Mouse (Mus musculus): ENCODE results near the gene Ccdc158.

The Ccdc158 gene

DNA sequence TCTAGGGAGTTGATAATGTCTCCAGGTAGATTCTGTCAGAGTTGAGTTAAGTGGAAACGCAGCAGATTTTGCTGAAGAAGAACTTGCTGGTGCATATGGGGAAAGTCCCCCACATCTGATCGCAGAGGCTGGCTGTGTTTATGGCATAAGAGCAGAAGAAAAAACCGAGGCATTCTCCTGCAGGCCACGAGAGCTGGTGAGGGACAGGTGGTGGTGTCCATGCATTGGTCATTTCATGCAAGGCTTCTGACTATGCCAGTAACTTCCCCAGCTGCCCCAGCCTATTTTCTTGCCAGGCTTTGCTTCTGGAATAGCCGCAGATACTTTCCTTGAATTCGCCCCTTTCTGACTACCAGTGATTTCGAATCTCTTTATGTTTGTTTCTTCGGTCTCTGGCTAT is 78.2 kb downstream of the Ccdc158 start:
- no peak for DNase-seq

DNA sequence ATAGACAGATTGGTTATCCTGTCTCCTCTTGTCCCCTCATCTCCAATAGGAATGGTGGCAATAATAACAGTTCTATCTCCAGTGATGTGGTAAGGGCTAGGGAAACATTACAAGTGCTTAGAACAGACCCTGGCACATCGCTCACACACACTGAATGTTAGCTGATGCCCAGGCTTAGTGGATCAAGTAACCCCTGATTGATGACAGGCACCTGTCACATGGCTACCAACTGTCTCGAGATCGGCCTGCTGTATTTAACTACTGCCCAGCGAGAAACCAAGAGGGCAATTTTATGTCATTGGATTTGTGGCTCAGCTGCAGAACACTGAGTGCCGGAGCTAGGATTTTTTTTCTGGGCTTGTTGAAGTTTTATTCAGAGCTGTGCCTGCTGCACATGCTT is 80.0 kb downstream of the Ccdc158 start:
- DNase-seq = no peak

DNA sequence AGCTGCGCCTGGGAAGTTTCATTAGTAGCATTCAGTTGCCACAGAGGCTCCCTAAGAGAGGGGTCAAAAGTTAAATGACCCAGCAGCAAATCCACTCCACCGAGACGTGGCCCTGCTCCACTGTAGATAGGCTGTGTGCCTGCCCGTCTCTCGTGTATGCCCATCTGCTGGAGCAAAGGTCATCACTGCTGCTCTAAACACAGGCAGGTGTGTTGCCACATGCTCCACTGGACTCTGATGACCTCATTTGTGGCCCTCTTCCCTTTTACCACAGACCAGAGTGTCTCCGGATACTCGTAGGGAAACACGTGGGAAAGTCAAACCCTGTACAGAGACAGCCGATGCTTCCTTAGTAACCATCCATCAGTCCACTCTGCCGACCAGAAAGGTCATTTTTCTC is 89.1 kb downstream of the Ccdc158 start:
- DNase-seq = no peak

DNA sequence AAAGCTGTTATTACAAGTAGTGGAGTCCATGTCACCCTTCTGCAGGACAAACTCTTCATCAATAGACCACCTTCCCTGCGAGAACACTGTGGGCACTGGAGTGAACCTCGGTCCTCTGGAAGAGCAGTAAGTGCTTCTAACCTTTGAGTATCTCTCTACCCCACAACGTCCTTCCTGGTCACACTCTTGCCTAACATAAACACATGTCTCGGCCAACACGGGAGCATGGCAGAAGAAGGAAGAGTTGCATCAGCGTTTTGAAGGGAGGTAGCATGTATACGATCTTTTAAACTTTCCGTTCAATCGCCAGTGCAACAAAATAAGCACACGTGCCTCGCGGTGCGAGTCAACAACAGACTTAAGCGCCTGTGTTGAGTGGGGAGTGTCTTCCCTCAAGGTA is 95.5 kb downstream of the Ccdc158 start:
- DNase-seq = no peak

DNA sequence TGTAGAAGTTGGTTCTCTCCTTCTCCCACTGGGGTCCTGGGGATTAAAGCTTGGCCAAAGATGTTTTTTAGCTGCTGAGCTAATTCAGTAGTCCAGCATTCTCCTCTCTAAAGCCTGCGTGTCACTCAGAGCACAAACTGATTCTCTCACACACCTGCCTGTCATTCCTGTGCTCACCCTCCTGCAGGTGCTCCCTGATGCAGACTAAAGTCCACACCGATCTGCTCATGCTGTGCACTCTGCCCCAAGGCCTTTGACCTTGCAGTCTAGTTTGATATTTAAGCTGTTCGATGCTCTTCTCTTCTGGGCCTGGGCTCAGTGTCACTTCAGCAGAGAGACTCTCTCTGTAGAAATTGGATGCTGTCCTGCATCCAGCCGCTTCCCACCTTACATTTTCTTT is 103.8 kb downstream of the Ccdc158 start:
- no peak for DNase-seq

DNA sequence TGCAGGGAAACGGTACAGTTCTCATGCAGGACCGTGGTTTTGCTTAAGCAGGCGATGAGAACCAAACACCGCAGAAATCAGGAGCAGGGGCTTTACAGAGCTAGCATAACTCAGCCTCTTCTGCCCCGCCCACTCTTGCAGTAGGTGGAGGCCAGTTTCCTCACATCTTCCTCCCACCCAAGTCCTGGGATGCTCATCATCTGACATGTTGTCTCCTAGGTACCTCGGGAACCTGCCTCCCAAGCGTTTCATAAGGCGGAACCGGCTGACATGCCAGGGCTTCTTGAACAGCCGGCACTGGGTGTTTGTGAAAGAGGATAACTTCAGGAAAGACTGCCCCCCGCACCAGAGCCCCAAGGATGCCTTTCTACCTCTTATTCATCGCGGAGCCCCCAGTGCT is 113.1 kb downstream of the Ccdc158 start:
- DNase-seq = no peak

DNA sequence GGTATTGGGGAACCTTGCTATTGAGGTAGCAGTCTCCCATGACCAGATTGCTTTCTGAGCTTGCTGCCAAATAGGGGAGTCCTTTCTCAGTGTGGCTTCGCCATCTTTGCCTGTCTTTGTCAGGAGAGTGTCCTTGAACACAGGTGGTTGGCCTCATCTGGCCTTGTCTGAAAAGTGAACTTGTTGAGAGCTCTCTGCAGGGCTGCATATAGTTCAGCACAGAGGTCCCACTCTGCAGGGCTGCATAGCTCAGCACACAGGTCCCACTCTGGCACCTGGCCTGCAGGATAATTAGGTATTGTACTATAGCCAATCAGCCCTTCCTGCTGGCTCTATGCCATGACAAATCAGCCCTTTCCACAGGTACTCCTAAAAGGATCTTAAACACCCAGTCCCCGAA is 114.9 kb downstream of the Ccdc158 start:
- no peak for DNase-seq
